Mouse (Mus musculus) C2C12 (cell line): ENCODE data around the gene A4galt.

Source experiments
- CTCF ChIP-seq: IDR thresholded peaks from one replicate; pipeline ENCODE4 v1.5.1; 2011; ENCODE audit not compliant: control insufficient read depth, insufficient read depth, insufficient read length
- MYOG ChIP-seq: IDR thresholded peaks from one replicate; pipeline ENCODE4 v1.6.1; 2011; ENCODE audit not compliant: control insufficient read depth, insufficient read length; ENCODE audit errors: extremely low read depth
- USF1 ChIP-seq: IDR thresholded peaks from one replicate; pipeline ENCODE4 v1.6.1; 2011; ENCODE audit warnings: low read depth, mild to moderate bottlenecking, control low read depth, moderate library complexity

DNA sequence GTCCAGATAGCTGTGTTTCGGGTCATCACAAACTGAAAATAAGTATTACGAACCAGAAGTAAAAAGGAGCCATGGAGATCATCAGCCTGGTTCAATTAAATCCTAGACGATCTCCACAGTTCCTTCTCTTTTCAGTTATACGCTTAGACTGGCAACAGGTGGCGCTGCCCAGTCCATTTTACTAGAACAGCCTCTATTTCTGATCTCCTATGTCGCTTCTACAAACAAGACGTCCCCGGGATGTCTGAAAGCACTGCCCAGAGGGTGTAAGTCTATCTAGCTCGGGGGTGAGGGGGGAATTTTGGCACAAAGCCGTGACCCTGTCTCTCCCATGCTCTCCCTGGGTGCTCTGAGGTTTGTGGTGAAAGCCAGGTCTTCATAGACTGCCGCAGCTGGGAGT lies 41.3 kb downstream of the A4galt start:
- TF ChIP-seq CTCF = peak; percentile 5
- TF ChIP-seq USF1 = no peak
- TF ChIP-seq MYOG = no peak
